ENCODE assay signal across 8 mouse cellular contexts in genomic region chr1:93115471-93115870, GRCm38 (mm10). TPM values are rescaled to one million over a fixed set of nuclear protein-coding genes. Genes with fewer than 3 reads are reported as not detected.
A peak's percentile ranks its signal among the peaks of the same experiment; 100 is the strongest.
DNase-seq lines count a peak whose midpoint lies in the region; ATAC-seq and TF ChIP-seq lines count a peak whose summit lies in the region.
"Had no signal": no experiment of that assay in that cellular context is flagged by ENCODE, and none has a peak within 500 bp of the region (broad histone marks: within the 10 kb centered on the region; RNA-seq: fewer than 3 reads in every experiment).

No protein-coding gene starts in this region.

- H3K27me3 ChIP-seq in megakaryocyte, embryonic 14.5 days (replicated peaks), result peaks cover 23% of the 10 kb centered on the region
- no peaks in the 10 kb centered on the region for H3K27me3 ChIP-seq in forebrain, embryonic 16.5 days (replicated peaks; ENCODE audit: control insufficient read depth, insufficient read depth, low read length)
- peaks cover 10% of the 10 kb centered on the region; the same call in 1 of the 2 replicates for H3K27me3 ChIP-seq in liver, embryonic 12.5 days (replicated peaks)
- no peaks in the 10 kb centered on the region for H3K27me3 ChIP-seq in stomach, postnatal 0 days (ENCODE audit: control insufficient read depth, insufficient read depth, low read length)

- WGBS in forebrain, embryonic 16.5 days, result 25% methylated on average over 6 of the region's 13 CpGs
- WGBS in liver, embryonic 12.5 days (ENCODE audit: insufficient replicate concordance), result 31% methylated on average over 13 of the region's 13 CpGs
- 21% methylated on average over 12 of the region's 13 CpGs for WGBS in stomach, postnatal 0 days

- H3K4me2 ChIP-seq in forebrain, embryonic 16.5 days (ENCODE audit: low read length), result peak overlapping the region; percentile 72
- H3K4me2 ChIP-seq in liver, embryonic 12.5 days, result peak overlapping the region; percentile 46
- H3K4me2 ChIP-seq in stomach, postnatal 0 days (replicated peaks; ENCODE audit: low read depth), result peak overlapping the region; percentile 55

- peak overlapping the region; percentile 60 for H3K9ac ChIP-seq in forebrain, embryonic 16.5 days (replicated peaks; ENCODE audit: low read depth, low read length)
- no peak overlapping the region for H3K9ac ChIP-seq in liver, embryonic 12.5 days
- peak overlapping the region; percentile 41; the same call in 1 of the 2 replicates for H3K9ac ChIP-seq in stomach, postnatal 0 days (ENCODE audit: low read length)

- peak overlapping the region; percentile 85 for H3K4me3 ChIP-seq in megakaryocyte, embryonic 14.5 days (replicated peaks)
- H3K4me3 ChIP-seq in forebrain, embryonic 16.5 days (replicated peaks; ENCODE audit: low read length), result peak overlapping the region; percentile 48
- peak overlapping the region; percentile 19; the same call in 1 of the 2 replicates for H3K4me3 ChIP-seq in liver, embryonic 12.5 days
- peak overlapping the region; percentile 27 for H3K4me3 ChIP-seq in stomach, postnatal 0 days (ENCODE audit: low read depth, low read length)

- H3K4me1 ChIP-seq in megakaryocyte, embryonic 14.5 days, result peaks cover 8% of the 10 kb centered on the region
- peaks cover 11% of the 10 kb centered on the region for H3K4me1 ChIP-seq in forebrain, embryonic 16.5 days (replicated peaks; ENCODE audit: control insufficient read depth, insufficient read depth, low read length)
- H3K4me1 ChIP-seq in liver, embryonic 12.5 days, result peaks cover 6% of the 10 kb centered on the region
- H3K4me1 ChIP-seq in stomach, postnatal 0 days (replicated peaks; ENCODE audit: control insufficient read depth, insufficient read depth), result no peaks in the 10 kb centered on the region

- ATAC-seq in megakaryocyte, adult 5-6 weeks (ENCODE audit: poor library complexity, severe bottlenecking), result no peak
- peak; percentile 54 for ATAC-seq in forebrain, embryonic 16.5 days
- ATAC-seq in liver, embryonic 12.5 days, result no peak
- ATAC-seq in stomach, postnatal 0 days (ENCODE audit: low FRiP score, low TSS enrichment), result no peak

- H3K27ac ChIP-seq in forebrain, embryonic 16.5 days (ENCODE audit: low read length), result peak overlapping the region; percentile 50; the same call in 1 of the 2 replicates
- no peak overlapping the region for H3K27ac ChIP-seq in liver, embryonic 12.5 days
- no peak overlapping the region for H3K27ac ChIP-seq in stomach, postnatal 0 days (replicated peaks)

- no peak for DNase-seq in stomach, postnatal 0 days (ENCODE audit: low spot score)
- DNase-seq in layer of hippocampus, adult 18-20 months (ENCODE audit: low spot score in 2 of 2), result no peak
- no peak for DNase-seq in urinary bladder, postnatal 14 days (ENCODE audit: low spot score)

- no peak for TF ChIP-seq CTCF in stomach, postnatal 0 days (IDR thresholded peaks at IDR 0.05; ENCODE audit: low read depth)

- TF ChIP-seq EP300 in stomach, postnatal 0 days (optimal IDR thresholded peaks at IDR 0.05), result no peak

- peaks cover 18% of the 10 kb centered on the region for H3K9me3 ChIP-seq in megakaryocyte, embryonic 14.5 days
- no peaks in the 10 kb centered on the region for H3K9me3 ChIP-seq in forebrain, embryonic 16.5 days (ENCODE audit: control insufficient read depth, low read length)
- 0 out of 2 replicates have a peak, but pooled peaks cover 4% of the 10 kb centered on the region for H3K9me3 ChIP-seq in liver, embryonic 12.5 days (replicated peaks)
- no peaks in the 10 kb centered on the region for H3K9me3 ChIP-seq in stomach, postnatal 0 days (ENCODE audit: control insufficient read depth, low read length)

- H3K36me3 ChIP-seq in megakaryocyte, embryonic 14.5 days (replicated peaks; ENCODE audit: low read length), result no peaks in the 10 kb centered on the region
- H3K36me3 ChIP-seq in forebrain, embryonic 16.5 days (ENCODE audit: control insufficient read depth, insufficient read depth), result no peaks in the 10 kb centered on the region
- H3K36me3 ChIP-seq in liver, embryonic 12.5 days, result no peaks in the 10 kb centered on the region
- H3K36me3 ChIP-seq in stomach, postnatal 0 days (ENCODE audit: control insufficient read depth, insufficient read depth, low read length), result no peaks in the 10 kb centered on the region

RNA-seq across cellular contexts. Expression of gene Kif1a, which starts 13.7 kb away (rescaled TPM):
- 0.07 TPM in 1 of 2 replicates, not detected in the other for polyA plus RNA-seq in megakaryocyte, embryonic 14.5 days (2012; ENCODE audit: insufficient read depth, low replicate concordance)
- not detected in 2 replicates for total RNA-seq in megakaryocyte, adult 5-6 weeks (2015)
- not detected in 2 replicates for total RNA-seq in megakaryocyte, adult 5-6 weeks (2017)
- 322 and 396 TPM in 2 replicates for polyA plus RNA-seq in forebrain, embryonic 16.5 days (2015; fragmentation: Nextera tagmentation; extraction: Ambion mirVana)
- 0.38 and 0.98 TPM in 2 replicates for polyA plus RNA-seq in liver, embryonic 12.5 days (2016; fragmentation: Nextera tagmentation; extraction: Ambion mirVana)
- 7.7 and 9.6 TPM in 2 replicates for polyA plus RNA-seq in stomach, postnatal 0 days (2015; fragmentation: Nextera tagmentation; extraction: Ambion mirVana)
- 100 to 1,000 TPM; 637 to 653 TPM for total RNA-seq in layer of hippocampus, adult 18-20 months (2021)

RNA-seq across cellular contexts. Expression of gene Agxt, which starts 19.6 kb away (rescaled TPM):
- not detected in 2 replicates for polyA plus RNA-seq in megakaryocyte, embryonic 14.5 days (2012; ENCODE audit: insufficient read depth, low replicate concordance)
- not detected in 2 replicates for total RNA-seq in megakaryocyte, adult 5-6 weeks (2015)
- total RNA-seq in megakaryocyte, adult 5-6 weeks (2017), result not detected in 2 replicates
- polyA plus RNA-seq in forebrain, embryonic 16.5 days (2015; fragmentation: Nextera tagmentation; extraction: Ambion mirVana), result not detected in 2 replicates
- 1.7 and 2.2 TPM in 2 replicates for polyA plus RNA-seq in liver, embryonic 12.5 days (2016; fragmentation: Nextera tagmentation; extraction: Ambion mirVana)
- polyA plus RNA-seq in stomach, postnatal 0 days (2015; fragmentation: Nextera tagmentation; extraction: Ambion mirVana), result 0.48 and 0.55 TPM in 2 replicates
- total RNA-seq in layer of hippocampus, adult 18-20 months (2021), result not detected
- polyA plus RNA-seq: gonadal fat pad, adult 2 months had no signal

RNA-seq across cellular contexts. Expression of gene 2310007B03Rik, which starts 45.3 kb away (rescaled TPM):
- polyA plus RNA-seq in megakaryocyte, embryonic 14.5 days (2012; ENCODE audit: insufficient read depth, low replicate concordance), result not detected in 2 replicates
- total RNA-seq in megakaryocyte, adult 5-6 weeks (2015), result not detected in 2 replicates
- total RNA-seq in megakaryocyte, adult 5-6 weeks (2017), result not detected in 2 replicates
- polyA plus RNA-seq in forebrain, embryonic 16.5 days (2015; fragmentation: Nextera tagmentation; extraction: Ambion mirVana), result 0.17 and 0.19 TPM in 2 replicates
- polyA plus RNA-seq in liver, embryonic 12.5 days (2016; fragmentation: Nextera tagmentation; extraction: Ambion mirVana), result not detected in 2 replicates
- 27.8 and 34.3 TPM in 2 replicates for polyA plus RNA-seq in stomach, postnatal 0 days (2015; fragmentation: Nextera tagmentation; extraction: Ambion mirVana)
- total RNA-seq in layer of hippocampus, adult 18-20 months (2021), result not detected

RNA-seq across cellular contexts. Expression of gene Crocc2, which starts 53.1 kb away (rescaled TPM):
- polyA plus RNA-seq in megakaryocyte, embryonic 14.5 days (2012; ENCODE audit: insufficient read depth, low replicate concordance), result not detected in 2 replicates
- not detected in 2 replicates for total RNA-seq in megakaryocyte, adult 5-6 weeks (2015)
- not detected in 2 replicates for total RNA-seq in megakaryocyte, adult 5-6 weeks (2017)
- 0.30 and 0.31 TPM in 2 replicates for polyA plus RNA-seq in forebrain, embryonic 16.5 days (2015; fragmentation: Nextera tagmentation; extraction: Ambion mirVana)
- 0.02 and 0.04 TPM in 2 replicates for polyA plus RNA-seq in liver, embryonic 12.5 days (2016; fragmentation: Nextera tagmentation; extraction: Ambion mirVana)
- 0.04 and 0.06 TPM in 2 replicates for polyA plus RNA-seq in stomach, postnatal 0 days (2015; fragmentation: Nextera tagmentation; extraction: Ambion mirVana)
- total RNA-seq in layer of hippocampus, adult 18-20 months (2021), result under 1 TPM; 0.20 to 0.42 TPM

Comparison
In these comparisons a context has a peak if more than half of its experiments do, and no peak if none do; other contexts are left out.
1. H3K4me3 ChIP-seq: peak in every context shown above with its lines; median percentile 85 in megakaryocyte, embryonic 14.5 days; 48 in forebrain, embryonic 16.5 days; 27 in stomach, postnatal 0 days; 19 in liver, embryonic 12.5 days.
2. RNA of gene Kif1a, which starts 13.7 kb away (polyA plus RNA-seq): 322 to 396 TPM in forebrain, embryonic 16.5 days; 7.7 to 9.6 TPM in stomach, postnatal 0 days, 0.38 to 0.98 TPM in liver, embryonic 12.5 days and 0.07 TPM in megakaryocyte, embryonic 14.5 days; every median in the first group is over 10 times any median in the second.
3. RNA of gene 2310007B03Rik, which starts 45.3 kb away (polyA plus RNA-seq): 27.8 to 34.3 TPM in stomach, postnatal 0 days; 0.17 to 0.19 TPM in forebrain, embryonic 16.5 days, not detected in liver, embryonic 12.5 days and not detected in megakaryocyte, embryonic 14.5 days; every median in the first group is over 10 times any median in the second.
4. Peak in every context shown above with its lines, with median percentiles within 50 percentile points of each other: H3K4me2 ChIP-seq.